9 mouse cellular contexts compared by ENCODE assay signal in genomic region chr11:60707672-60708071, GRCm38 (mm10). TPM values are rescaled to one million over a fixed set of nuclear protein-coding genes. Genes with fewer than 3 reads are reported as not detected.
DNase-seq lines count a peak whose midpoint lies in the region; ATAC-seq lines count a peak whose summit lies in the region.
"Had no signal": no experiment of that assay in that cellular context is flagged by ENCODE, and none has a peak within 500 bp of the region (broad histone marks: within the 10 kb centered on the region; RNA-seq: fewer than 3 reads in every experiment).

No protein-coding gene starts in this region.

- H3K36me3 ChIP-seq in forebrain, embryonic 14.5 days (ENCODE audit: control insufficient read depth, insufficient read depth, low read length), result peaks cover 91% of the 10 kb centered on the region

- WGBS in forebrain, embryonic 14.5 days, result 75% methylated on average over 3 of the region's 3 CpGs

- H3K4me1 ChIP-seq in forebrain, embryonic 14.5 days (ENCODE audit: control insufficient read depth, insufficient read depth, low read length), result peaks cover under 1% of the 10 kb centered on the region; the same call in 1 of the 2 replicates

- no peaks in the 10 kb centered on the region for H3K27me3 ChIP-seq in forebrain, embryonic 14.5 days (replicated peaks; ENCODE audit: control insufficient read depth, insufficient read depth, low read length)
- H3K27me3 ChIP-seq: neural tube, embryonic 12.5 days had no signal

- intact Hi-C loops in heart, postnatal 10 days (cut with DNase I), result no loop called here

- no peak overlapping the region for H3K4me2 ChIP-seq in forebrain, embryonic 14.5 days (ENCODE audit: low read length)
- H3K4me2 ChIP-seq: neural tube, embryonic 12.5 days had no signal

- no peak overlapping the region for H3K27ac ChIP-seq in forebrain, embryonic 14.5 days (ENCODE audit: low read depth, low read length)
- H3K27ac ChIP-seq: neural tube, embryonic 12.5 days had no signal

- H3K4me3 ChIP-seq in forebrain, embryonic 14.5 days (ENCODE audit: low read depth, low read length), result no peak overlapping the region
- H3K4me3 ChIP-seq: neural tube, embryonic 12.5 days had no signal

- no peak for ATAC-seq in forebrain, embryonic 14.5 days

- no peaks in the 10 kb centered on the region for H3K9me3 ChIP-seq in forebrain, embryonic 14.5 days (replicated peaks; ENCODE audit: control insufficient read depth, low read length)
- H3K9me3 ChIP-seq: neural tube, embryonic 12.5 days had no signal

- peak; percentile 93 for DNase-seq in 3134 (ENCODE audit: extremely low read depth, insufficient read length, low spot score)
- peak; percentile 87 for DNase-seq in MN1 (ENCODE audit: low spot score)
- DNase-seq in fat pad, adult 2 months (ENCODE audit: extremely low read depth, low read depth, low spot score), result peak; percentile 62
- DNase-seq in heart, postnatal 10 days, result peak; percentile 93 to 94
- DNase-seq in lung, adult 18-20 months, result peak; percentile 94 to 95
- peak; percentile 36 for DNase-seq in urinary bladder, postnatal 10 days (ENCODE audit: low spot score)
- no peak for DNase-seq in forebrain, embryonic 14.5 days (ENCODE audit: low spot score)
- DNase-seq in embryo, embryonic 9.5 days (ENCODE audit: extremely low spot score), result no peak

- no peak overlapping the region for H3K9ac ChIP-seq in forebrain, embryonic 14.5 days (ENCODE audit: low read length)
- H3K9ac ChIP-seq: neural tube, embryonic 12.5 days had no signal

RNA-seq across cellular contexts. Expression of gene Llgl1, which starts 8.1 kb away (rescaled TPM):
- 10 to 100 TPM; 23.8 to 25.2 TPM for total RNA-seq in heart, postnatal 10 days (2021)
- polyA plus RNA-seq in forebrain, embryonic 14.5 days (2014; fragmentation: Nextera tagmentation; extraction: Ambion mirVana), result 66.9 and 74.6 TPM in 2 replicates

RNA-seq across cellular contexts. Expression of gene Flii, which starts 19.4 kb away (rescaled TPM):
- 100 to 1,000 TPM; 106 to 117 TPM for total RNA-seq in heart, postnatal 10 days (2021)
- polyA plus RNA-seq in forebrain, embryonic 14.5 days (2014; fragmentation: Nextera tagmentation; extraction: Ambion mirVana), result 53.0 and 59.3 TPM in 2 replicates

RNA-seq across cellular contexts. Expression of gene Mief2, which starts 20.5 kb away (rescaled TPM):
- 10 to 100 TPM; 24.2 to 26.6 TPM for total RNA-seq in heart, postnatal 10 days (2021)
- 20.5 and 20.7 TPM in 2 replicates for polyA plus RNA-seq in forebrain, embryonic 14.5 days (2014; fragmentation: Nextera tagmentation; extraction: Ambion mirVana)

Comparison
In these comparisons a context has a peak if more than half of its experiments do, and no peak if none do; other contexts are left out.
1. DNase-seq: peak in 3134 (single experiment), MN1 (single experiment), fat pad, adult 2 months (single experiment), heart, postnatal 10 days (2 of 2), lung, adult 18-20 months (2 of 2) and urinary bladder, postnatal 10 days (single experiment); none in forebrain, embryonic 14.5 days (single experiment) and embryo, embryonic 9.5 days (single experiment).